Mouse (Mus musculus) urinary bladder, postnatal 36 days (tissue): ENCODE results near the gene Hmgn3.

Experiments
- DNase-seq, 2 experiments: peaks; one replicate each; pipeline ENCODE4 v3.0.0; 2022; ENCODE audit warnings: low spot score in 2 of 2, mixed read lengths in 1 of 2

The Hmgn3 gene

GRCm38 (mm10) chr9:83100786-83101185 lies 45.7 kb downstream of the Hmgn3 start:
- DNase-seq: no peak

- DNase-seq: no peak
These were observed 47.7 kb downstream of the Hmgn3 start for GRCm38 (mm10) chr9:83098652-83099307.

GRCm38 (mm10) chr9:83097816-83098215 lies 48.7 kb downstream of the Hmgn3 start:
- DNase-seq: peak in 1 of 2 experiments; percentile 27

GRCm38 (mm10) chr9:83094649-83095336 lies 51.7 kb downstream of the Hmgn3 start:
- DNase-seq: no peak

- no peak for DNase-seq
These were observed 62.6 kb downstream of the Hmgn3 start for GRCm38 (mm10) chr9:83083790-83084469.

- no peak for DNase-seq
These were observed 63.4 kb downstream of the Hmgn3 start for GRCm38 (mm10) chr9:83083091-83083490.

- DNase-seq: no peak
These were observed 64.2 kb downstream of the Hmgn3 start for GRCm38 (mm10) chr9:83082296-83082695.

- no peak for DNase-seq
These were observed 66.8 kb downstream of the Hmgn3 start for GRCm38 (mm10) chr9:83079724-83080123.

GRCm38 (mm10) chr9:83068246-83068645 lies 78.2 kb downstream of the Hmgn3 start:
- DNase-seq: no peak

- no peak for DNase-seq
These were observed 85.2 kb downstream of the Hmgn3 start for GRCm38 (mm10) chr9:83061289-83061688.
